Mouse (Mus musculus) heart, embryonic 11.5 days (tissue): ENCODE measurements at regions not wholly inside any gene's neighbourhood (a gene's known extent, or its start where the extent isn't known, plus 50 kb on each side); places are given as distances from the start of the nearest gene placed in this dataset.

Source experiments
- ATAC-seq: fragments of 200-750 bp; cut with Nextera tagmentation; replicated peaks from 2 replicates; pipeline ENCODE4 v1.8.0; 2017; ENCODE audit warnings: moderate library complexity; ENCODE audit not compliant: insufficient number of reproducible peaks, low FRiP score, low TSS enrichment
- H3K27ac ChIP-seq: fragments of 300-500 bp; sonication (generic); 2 replicates; pipeline ENCODE4 v1.5.1; 2014; ENCODE audit warnings: mild to moderate bottlenecking, low read depth, low read length
- H3K27me3 ChIP-seq: fragments of 300-500 bp; sonication (generic); 2 replicates; pipeline ENCODE4 v1.6.1; 2014; ENCODE audit warnings: mild to moderate bottlenecking, low read length, mixed read lengths; ENCODE audit not compliant: control insufficient read depth, insufficient read depth
- H3K36me3 ChIP-seq: fragments of 300-500 bp; sonication (generic); 2 replicates; pipeline ENCODE4 v1.6.1; 2014; ENCODE audit warnings: mild to moderate bottlenecking, low read length, moderate library complexity, mixed read lengths; ENCODE audit not compliant: control insufficient read depth, insufficient read depth
- H3K4me1 ChIP-seq: fragments of 300-500 bp; sonication (generic); 2 replicates; pipeline ENCODE4 v1.6.1; 2014; ENCODE audit warnings: low read length; ENCODE audit not compliant: control insufficient read depth, insufficient read depth
- H3K4me2 ChIP-seq: fragments of 300-500 bp; sonication (generic); 2 replicates; pipeline ENCODE4 v1.6.1; 2014; ENCODE audit warnings: mild to moderate bottlenecking, moderate library complexity
- H3K4me3 ChIP-seq: fragments of 300-500 bp; sonication (generic); 2 replicates; pipeline ENCODE4 v1.5.1; 2014; ENCODE audit warnings: low read depth, low read length
- H3K9ac ChIP-seq: fragments of 300-500 bp; sonication (generic); 2 replicates; pipeline ENCODE4 v1.6.1; 2014; ENCODE audit warnings: mild to moderate bottlenecking, low read depth, low read length, moderate library complexity
- H3K9me3 ChIP-seq: fragments of 300-500 bp; sonication (generic); replicated peaks from 2 replicates; pipeline ENCODE4 v1.6.1; 2016; ENCODE audit warnings: low read length; ENCODE audit not compliant: control insufficient read depth
- WGBS: fragments of 180-500 bp; shearing (Covaris S2); extraction: QIAGEN DNeasy Blood & Tissue Kit; methylation state at CpG from one replicate; pipeline ENCODE4 v1.1.7; 2014; ENCODE audit not compliant: insufficient replicate concordance; 5-methylcytosine and 5-hydroxymethylcytosine counted together

DNA sequence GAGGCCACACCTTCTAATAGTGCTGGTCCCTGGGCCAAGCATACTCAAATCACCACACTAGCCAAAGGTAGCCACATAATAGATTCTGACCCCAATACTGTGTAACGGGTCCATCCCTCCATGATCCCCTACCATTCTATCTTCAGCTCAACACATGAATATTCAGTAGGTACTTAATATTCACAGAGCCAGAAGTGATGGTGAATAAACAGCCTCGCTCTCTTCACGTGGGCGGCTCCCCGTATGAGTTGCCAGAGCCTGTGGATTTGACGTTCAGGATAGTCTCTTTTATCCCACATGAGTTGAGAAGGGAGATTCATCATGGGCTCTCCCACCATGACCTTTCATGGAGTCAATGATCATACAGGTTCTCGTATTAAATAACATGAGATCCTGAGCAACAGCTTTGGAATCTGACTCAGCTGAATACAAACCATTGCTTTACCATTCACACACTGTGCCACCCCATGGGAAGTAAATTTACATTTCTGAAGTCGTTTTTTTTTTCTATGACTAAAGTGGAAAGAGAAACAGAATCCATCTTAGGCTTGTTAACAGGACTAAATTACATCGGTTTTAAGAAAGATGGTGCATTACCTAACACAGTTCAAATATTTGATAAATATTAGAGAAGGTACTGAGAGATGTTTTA lies 297.4 kb downstream of the Mat2b start:
- no peak overlapping the region for H3K27ac ChIP-seq
- no peaks in the 10 kb centered on the region for H3K9me3 ChIP-seq
- H3K4me3 ChIP-seq = no peak overlapping the region
- H3K9ac ChIP-seq = no peak overlapping the region
- H3K4me1 ChIP-seq = no peaks in the 10 kb centered on the region
- H3K27me3 ChIP-seq = no peaks in the 10 kb centered on the region
- ATAC-seq = no peak
- no peak overlapping the region for H3K4me2 ChIP-seq
- H3K36me3 ChIP-seq = no peaks in the 10 kb centered on the region
- WGBS = 80% methylated on average over 9 of the region's 9 CpGs

DNA sequence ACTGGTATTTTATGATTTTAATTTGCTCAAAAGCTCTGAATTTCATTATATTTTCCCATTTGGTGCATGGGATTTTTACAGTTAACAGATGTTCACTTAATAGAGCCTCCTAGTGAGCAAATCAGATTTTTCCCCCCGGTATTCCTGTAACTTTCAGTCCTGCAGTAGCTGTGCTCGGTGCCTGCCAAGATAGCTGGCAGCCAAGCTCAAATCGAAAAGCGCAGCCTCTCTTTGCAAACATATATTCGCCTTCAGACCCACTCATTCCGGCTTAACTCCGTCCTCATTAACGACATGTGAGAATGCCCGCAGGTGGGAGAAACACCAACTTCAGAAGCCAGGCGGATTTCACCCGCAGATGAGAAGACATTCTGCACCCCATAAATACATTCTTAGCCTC lies 299.7 kb downstream of the Mat2b start:
- Histone ChIP-seq H3K27me3 (no peaks in the 10 kb centered on the region), H3K9me3 (no peaks in the 10 kb centered on the region), H3K4me1 (no peaks in the 10 kb centered on the region), H3K4me2 (no peak overlapping the region), H3K4me3 (no peak overlapping the region), H3K36me3 (no peaks in the 10 kb centered on the region), H3K9ac (no peak overlapping the region), H3K27ac (no peak overlapping the region)
- ATAC-seq = no peak
- 70% methylated on average over 11 of the region's 11 CpGs for WGBS

GRCm38 (mm10) chr11:40394864-40395266 lies 300.1 kb downstream of the Mat2b start:
- Histone ChIP-seq H3K27me3 (no peaks in the 10 kb centered on the region), H3K27ac (no peak overlapping the region), H3K4me1 (no peaks in the 10 kb centered on the region), H3K4me3 (no peak overlapping the region), H3K36me3 (no peaks in the 10 kb centered on the region), H3K9me3 (no peaks in the 10 kb centered on the region), H3K9ac (no peak overlapping the region), H3K4me2 (no peak overlapping the region)
- ATAC-seq = no peak
- WGBS = 58% methylated on average over 7 of the region's 7 CpGs

- 61% methylated on average over 4 of the region's 4 CpGs for WGBS
- Histone ChIP-seq H3K27ac (no peak overlapping the region), H3K27me3 (no peaks in the 10 kb centered on the region), H3K4me2 (no peak overlapping the region), H3K9ac (no peak overlapping the region), H3K4me1 (no peaks in the 10 kb centered on the region), H3K9me3 (no peaks in the 10 kb centered on the region), H3K36me3 (no peaks in the 10 kb centered on the region), H3K4me3 (no peak overlapping the region)
- ATAC-seq = no peak
Measured at GRCm38 (mm10) chr11:40394283-40394758, 300.7 kb downstream of the Mat2b start.

GRCm38 (mm10) chr11:40380696-40381095 lies 314.3 kb downstream of the Mat2b start:
- H3K4me1 ChIP-seq = no peaks in the 10 kb centered on the region
- H3K27me3 ChIP-seq = no peaks in the 10 kb centered on the region
- no peak overlapping the region for H3K27ac ChIP-seq
- ATAC-seq = no peak
- H3K9me3 ChIP-seq = no peaks in the 10 kb centered on the region
- H3K4me2 ChIP-seq = no peak overlapping the region
- 66% methylated on average over 3 of the region's 3 CpGs for WGBS
- no peak overlapping the region for H3K9ac ChIP-seq
- no peak overlapping the region for H3K4me3 ChIP-seq
- no peaks in the 10 kb centered on the region for H3K36me3 ChIP-seq

DNA sequence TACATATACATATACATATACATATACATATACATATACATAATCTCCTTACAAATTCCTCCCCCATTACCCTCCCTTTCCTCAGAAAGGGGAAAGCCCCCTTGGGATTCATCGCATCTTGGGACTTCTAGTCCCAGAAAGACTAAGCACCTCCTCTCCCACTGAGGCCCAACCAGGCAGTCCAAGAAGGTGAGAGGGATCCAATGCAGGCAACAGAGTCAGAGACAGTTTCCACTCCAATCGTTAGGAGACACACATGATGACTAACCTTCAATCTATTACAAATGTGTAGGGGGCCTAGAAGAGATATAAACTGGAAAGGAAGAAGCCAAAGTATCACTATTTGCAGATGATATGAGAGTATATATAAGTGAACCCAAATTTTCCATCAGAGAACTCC lies 323.3 kb downstream of the Mat2b start:
- Histone ChIP-seq H3K9me3 (no peaks in the 10 kb centered on the region), H3K4me1 (no peaks in the 10 kb centered on the region), H3K27ac (no peak overlapping the region), H3K27me3 (no peaks in the 10 kb centered on the region), H3K36me3 (no peaks in the 10 kb centered on the region), H3K4me2 (no peak overlapping the region), H3K4me3 (no peak overlapping the region), H3K9ac (no peak overlapping the region)
- no peak for ATAC-seq
- WGBS = 76% methylated on average over 2 of the region's 2 CpGs

DNA sequence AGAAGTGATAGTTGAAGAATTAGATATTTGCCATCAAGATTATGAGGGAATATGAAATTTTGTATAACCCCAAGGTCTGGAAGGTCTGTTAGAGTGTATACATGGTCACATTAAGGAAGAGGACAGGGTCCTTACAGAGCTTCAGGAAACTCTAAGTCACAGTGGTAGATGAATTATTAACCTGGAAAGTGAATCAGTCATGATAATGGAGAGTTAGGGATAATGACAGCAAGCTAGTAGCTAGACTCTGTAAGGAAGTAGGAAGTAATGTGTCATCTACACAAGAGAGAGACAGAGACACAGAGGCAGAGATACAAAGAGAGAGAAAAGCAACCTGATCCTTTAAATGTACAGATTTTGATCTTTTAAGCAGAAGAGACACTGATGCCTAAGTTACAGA lies 328.4 kb downstream of the Mat2b start:
- Histone ChIP-seq H3K9ac (no peak overlapping the region), H3K4me1 (no peaks in the 10 kb centered on the region)
- no peak for ATAC-seq

DNA sequence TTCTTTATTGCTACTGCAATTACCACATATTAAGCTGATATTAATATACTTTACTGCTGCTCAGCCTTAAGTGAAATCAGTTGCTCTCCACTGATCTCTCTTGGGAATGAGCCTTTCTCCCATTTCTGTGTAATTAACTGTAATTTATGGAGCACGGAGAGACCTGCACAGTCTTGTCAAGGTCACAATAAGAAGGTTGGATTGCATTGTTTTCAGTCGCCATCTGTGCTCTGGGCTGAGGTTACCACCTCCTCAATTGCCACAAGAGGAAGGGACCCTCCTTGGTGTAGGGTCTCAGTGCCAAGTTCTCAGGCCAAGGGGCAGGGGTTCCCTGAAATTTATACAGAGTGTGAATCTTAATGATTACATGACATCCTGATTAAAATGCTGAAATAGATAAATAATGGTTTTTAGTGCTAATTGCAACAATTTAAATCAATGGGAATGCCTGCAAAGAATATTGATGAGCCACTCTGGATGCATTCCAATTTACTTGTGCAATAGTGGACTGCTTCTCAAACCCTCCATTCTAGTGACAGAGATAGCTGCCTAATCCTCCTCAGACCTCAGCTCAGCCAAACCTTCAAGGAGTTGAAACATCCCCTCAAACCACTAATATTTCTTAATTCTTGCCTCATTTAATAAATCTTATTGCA lies 332.3 kb downstream of the Mat2b start:
- Histone ChIP-seq H3K36me3 (no peaks in the 10 kb centered on the region), H3K4me2 (no peak overlapping the region), H3K9me3 (no peaks in the 10 kb centered on the region), H3K27me3 (no peaks in the 10 kb centered on the region), H3K4me1 (no peaks in the 10 kb centered on the region), H3K9ac (no peak overlapping the region), H3K27ac (no peak overlapping the region), H3K4me3 (no peak overlapping the region)
- no peak for ATAC-seq
- WGBS = 54% methylated on average over 2 of the region's 2 CpGs

More for the DNA sequence above, 328.4 kb downstream of the Mat2b start:
- no peaks in the 10 kb centered on the region for H3K27me3 ChIP-seq
- H3K36me3 ChIP-seq = no peaks in the 10 kb centered on the region
- no peak overlapping the region for H3K4me3 ChIP-seq
- no peak overlapping the region for H3K4me2 ChIP-seq
- H3K9me3 ChIP-seq = no peaks in the 10 kb centered on the region
- H3K27ac ChIP-seq = no peak overlapping the region
